Mouse (Mus musculus) MEL (cell line): ENCODE data around the gene Dnajc5g. TPM values are rescaled to one million over a fixed set of nuclear protein-coding genes. Genes with fewer than 3 reads are reported as not detected.

Experiments used
- DNase-seq: peaks from one replicate; pipeline ENCODE4 v3.0.0; 2011; ENCODE audit warnings: low read depth, low spot score
- H3K27ac ChIP-seq: 2 replicates; pipeline ENCODE4 v1.5.1; 2012; ENCODE audit warnings: low read depth, mild to moderate bottlenecking, control low read depth, low read length, moderate library complexity; ENCODE audit not compliant: control insufficient read depth
- H3K27me3 ChIP-seq, 2 experiments: fragments of 150-350 bp in 1 of 2; sonication (generic) in 1 of 2; 2 replicates each; pipeline ENCODE4 v1.6.1; 2012; ENCODE audit warnings: low read length in 2 of 2, mild to moderate bottlenecking in 2 of 2, improper control_type of control experiment in 1 of 2, moderate library complexity in 1 of 2; ENCODE audit not compliant: insufficient read depth in 2 of 2, control insufficient read depth in 1 of 2
- H3K36me3 ChIP-seq, 2 experiments: 2 replicates each; pipeline ENCODE4 v1.6.1; 2012 to 2014; ENCODE audit warnings: low read length in 2 of 2, improper control_type of control experiment in 1 of 2, inconsistent platforms in 1 of 2, mild to moderate bottlenecking in 1 of 2; ENCODE audit not compliant: insufficient read depth in 2 of 2, control insufficient read depth in 1 of 2
- H3K4me1 ChIP-seq, 2 experiments: fragments of 150-350 bp in 1 of 2; sonication (generic) in 1 of 2; 2 replicates each; pipeline ENCODE4 v1.6.1; 2012; ENCODE audit warnings: low read length in 2 of 2, improper control_type of control experiment in 1 of 2, mild to moderate bottlenecking in 1 of 2; ENCODE audit not compliant: insufficient read depth in 2 of 2, control insufficient read depth in 1 of 2
- H3K4me3 ChIP-seq, 2 experiments: fragments of 150-350 bp in 1 of 2; sonication (generic) in 1 of 2; 2 replicates each; pipeline ENCODE4 v1.5.1; 2012; ENCODE audit warnings: low read depth in 2 of 2, low read length in 2 of 2, mild to moderate bottlenecking in 2 of 2, moderate library complexity in 2 of 2, control low read depth in 1 of 2, improper control_type of control experiment in 1 of 2; ENCODE audit not compliant: control insufficient read depth in 1 of 2, insufficient read depth in 1 of 2
- H3K79me2 ChIP-seq: 2 replicates; pipeline ENCODE4 v1.6.1; 2012; ENCODE audit warnings: mild to moderate bottlenecking, low read length, moderate library complexity; ENCODE audit not compliant: control insufficient read depth, poor library complexity, insufficient read depth
- H3K9ac ChIP-seq: 2 replicates; pipeline ENCODE4 v1.6.1; 2012; ENCODE audit warnings: low read depth, mild to moderate bottlenecking, control low read depth, low read length, moderate library complexity; ENCODE audit not compliant: control insufficient read depth, poor library complexity, severe bottlenecking
- H3K9me3 ChIP-seq: fragments of 150-350 bp; sonication (generic); replicated peaks from 2 replicates; pipeline ENCODE4 v1.6.1; 2012; ENCODE audit warnings: mild to moderate bottlenecking, low read length, improper control_type of control experiment, moderate library complexity; ENCODE audit not compliant: insufficient read depth
- CTCF ChIP-seq, 3 experiments: IDR thresholded peaks in 2 of 3; conservative IDR thresholded peaks in 1 of 3; 2 replicates each; pipeline ENCODE4 v1.5.1; 2011 to 2012; ENCODE audit warnings: low read length in 3 of 3, low read depth in 2 of 3, mild to moderate bottlenecking in 2 of 3, improper control_type of control experiment in 1 of 3, inconsistent platforms in 1 of 3, mixed read lengths in 1 of 3, moderate library complexity in 1 of 3; ENCODE audit not compliant: control insufficient read depth in 1 of 3, insufficient read depth in 1 of 3, poor library complexity in 1 of 3, severe bottlenecking in 1 of 3
- EP300 ChIP-seq, 2 experiments: IDR thresholded peaks; 2 replicates each; pipeline ENCODE4 v1.6.1; 2011; ENCODE audit warnings: improper control_type of control experiment in 2 of 2, low read length in 2 of 2, low read depth in 1 of 2, mild to moderate bottlenecking in 1 of 2
- GATA1 ChIP-seq: IDR thresholded peaks from 2 replicates; pipeline ENCODE4 v1.6.1; 2011; ENCODE audit warnings: low read depth, low read length, improper control_type of control experiment
- KAT2A ChIP-seq: conservative IDR thresholded peaks from 2 replicates; pipeline ENCODE4 v1.6.1; 2012; ENCODE audit warnings: low read depth, low read length, improper control_type of control experiment, inconsistent platforms
- MAFK ChIP-seq: IDR thresholded peaks from 2 replicates; pipeline ENCODE4 v1.6.1; 2011; ENCODE audit warnings: low read depth, mild to moderate bottlenecking, low read length, improper control_type of control experiment, borderline replicate concordance
- MXI1 ChIP-seq: IDR thresholded peaks from 2 replicates; pipeline ENCODE4 v1.6.1; 2011; ENCODE audit warnings: mild to moderate bottlenecking, low read depth, low read length, improper control_type of control experiment
- NRF1 ChIP-seq: IDR thresholded peaks from 2 replicates; pipeline ENCODE4 v1.6.1; 2014; ENCODE audit warnings: low read depth, mild to moderate bottlenecking, inconsistent platforms, low read length, improper control_type of control experiment, moderate library complexity; ENCODE audit not compliant: poor library complexity, insufficient read depth, severe bottlenecking
- POLR2A ChIP-seq, 2 experiments: IDR thresholded peaks; 2 replicates each; pipeline ENCODE4 v1.6.1; 2011 to 2012; ENCODE audit warnings: low read length in 2 of 2, mild to moderate bottlenecking in 2 of 2, control low read depth in 1 of 2, improper control_type of control experiment in 1 of 2, low read depth in 1 of 2, moderate library complexity in 1 of 2; ENCODE audit not compliant: control insufficient read depth in 1 of 2, insufficient read depth in 1 of 2, poor library complexity in 1 of 2
- POLR2AphosphoS2 ChIP-seq: IDR thresholded peaks from 2 replicates; pipeline ENCODE4 v1.6.1; 2011; ENCODE audit warnings: low read length, improper control_type of control experiment
- RAD21 ChIP-seq: IDR thresholded peaks from 2 replicates; pipeline ENCODE4 v1.6.1; 2011; ENCODE audit warnings: mild to moderate bottlenecking, low read depth, low read length, improper control_type of control experiment
- SIN3A ChIP-seq: IDR thresholded peaks from 2 replicates; pipeline ENCODE4 v1.6.1; 2012; ENCODE audit warnings: low read length, improper control_type of control experiment, inconsistent platforms
- SMC3 ChIP-seq: IDR thresholded peaks from 2 replicates; pipeline ENCODE4 v1.6.1; 2011; ENCODE audit warnings: low read depth, low read length, improper control_type of control experiment
- TAL1 ChIP-seq: IDR thresholded peaks from 2 replicates; pipeline ENCODE4 v1.6.1; 2012; ENCODE audit warnings: mild to moderate bottlenecking, inconsistent platforms, low read length, moderate library complexity, mixed read lengths
- TBP ChIP-seq: IDR thresholded peaks from 2 replicates; pipeline ENCODE4 v1.8.0; 2011; ENCODE audit warnings: low read depth, low read length, improper control_type of control experiment
- TCF12 ChIP-seq: IDR thresholded peaks from 2 replicates; pipeline ENCODE4 v1.6.1; 2014; ENCODE audit warnings: low read depth, mild to moderate bottlenecking, inconsistent platforms, low read length, improper control_type of control experiment, moderate library complexity
- UBTF ChIP-seq: IDR thresholded peaks from 2 replicates; pipeline ENCODE4 v1.6.1; 2012; ENCODE audit warnings: low read depth, mild to moderate bottlenecking, inconsistent platforms, low read length, improper control_type of control experiment, moderate library complexity, borderline replicate concordance; ENCODE audit not compliant: insufficient read depth
- USF2 ChIP-seq, 2 experiments: IDR thresholded peaks; 2 replicates each; pipeline ENCODE4 v1.6.1; 2011 to 2012; ENCODE audit warnings: improper control_type of control experiment in 2 of 2, low read length in 2 of 2, borderline replicate concordance in 1 of 2, inconsistent platforms in 1 of 2, low read depth in 1 of 2, mild to moderate bottlenecking in 1 of 2; ENCODE audit not compliant: insufficient read depth in 1 of 2
- polyA plus RNA-seq, 2 experiments: library from polyadenylated mRNA; stranded (reverse) in 1 of 2; unstranded in 1 of 2; fragments of >175 nt in 1 of 2; fragments of >200 nt in 1 of 2; gene quantifications; 2 replicates each; pipeline versions ENCODE4 v1.2.1 to v1.2.4; 2012; ENCODE audit warnings: low replicate concordance in 2 of 2, low read depth in 1 of 2; ENCODE audit not compliant: insufficient read length in 2 of 2, insufficient read depth in 1 of 2, missing spikeins in 1 of 2
- total RNA-seq: library from RNA; depleted of rRNA; stranded (reverse); fragments of 300-350 nt; gene quantifications from 2 replicates; pipeline ENCODE4 v1.2.3, GENCODE M21; 2012

Dnajc5g gene
- total and polyA plus RNA-seq, 3 experiments: not detected

DNA sequence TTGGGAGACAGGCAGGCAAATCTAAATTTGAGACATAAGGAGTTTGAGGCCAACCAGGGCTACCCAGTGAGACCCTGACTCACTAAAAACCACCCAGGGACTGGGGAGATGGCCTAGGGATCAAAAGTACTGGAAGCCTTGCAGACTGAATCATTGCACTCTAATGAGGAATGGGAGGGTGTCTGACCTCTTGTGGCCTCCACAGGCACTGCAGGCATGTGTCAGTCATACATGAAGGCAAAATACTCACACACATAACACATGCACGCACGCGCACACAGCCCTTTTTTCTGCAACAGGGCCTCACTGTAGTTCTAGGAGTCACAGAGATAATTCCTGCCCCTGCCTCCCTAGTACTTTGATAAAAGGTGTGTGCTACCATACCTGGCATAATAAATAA lies 24.7 kb upstream of the Dnajc5g start (continued):
- TF ChIP-seq USF2 (IDR thresholded peaks at IDR 0.05; ENCODE audit: borderline replicate concordance in 1 of 2, insufficient read depth in 1 of 2, low read depth in 1 of 2, low read length in 2 of 2): no peak
- TF ChIP-seq MAFK: no peak

DNA sequence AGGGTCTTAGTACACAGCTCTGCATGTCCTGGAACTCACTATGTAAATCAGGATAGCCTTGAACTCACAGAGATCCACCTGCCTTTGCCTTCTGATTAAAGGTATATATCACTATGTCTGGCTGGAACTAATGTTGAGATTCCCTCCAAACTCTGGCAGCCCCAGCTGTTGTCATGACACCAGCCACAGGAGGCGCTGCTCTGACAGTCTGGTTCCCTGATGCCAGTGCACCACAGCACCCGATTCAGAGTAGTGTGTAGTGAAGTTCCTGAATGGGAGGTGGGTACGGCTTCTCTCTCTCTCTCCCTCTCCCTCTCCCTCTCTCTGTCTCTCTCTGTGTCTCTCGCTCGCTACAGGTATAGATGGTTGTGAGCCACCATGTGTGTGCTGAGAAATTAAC lies 23.7 kb upstream of the Dnajc5g start:
- peak overlapping the region; percentile 52 for H3K9ac ChIP-seq
- no peaks in the 10 kb centered on the region; a peak in 1 of 4 replicates for H3K27me3 ChIP-seq
- no peaks in the 10 kb centered on the region for H3K9me3 ChIP-seq
- peak; percentile 93 for DNase-seq
- H3K4me1 ChIP-seq: peaks cover 0 to 11% of the 10 kb centered on the region in 2 experiments; a peak in 2 of 4 replicates
- no peak overlapping the region; the same call in 1 of the 2 replicates for H3K27ac ChIP-seq
- peaks cover 0 to 3% of the 10 kb centered on the region in 2 experiments; a peak in 3 of 4 replicates for H3K36me3 ChIP-seq
- TF ChIP-seq TCF12: no peak
- TF ChIP-seq SIN3A: peak; percentile 19
- 0 out of 2 replicates have a peak, but pooled peaks have one; percentile 31 for TF ChIP-seq SMC3
- no peak for TF ChIP-seq MXI1
- TF ChIP-seq TBP: peak; percentile 43; the same call in 1 of the 2 replicates
- TF ChIP-seq NRF1: no peak
- peak; percentile 93 to 94 (median 94) for TF ChIP-seq CTCF (IDR thresholded peaks at IDR 0.05 in 2 of 3, conservative IDR thresholded peaks at IDR 0.05 in 1 of 3; ENCODE audit: control insufficient read depth in 1 of 3, insufficient read depth in 1 of 3, low read depth in 2 of 3, low read length in 3 of 3, poor library complexity in 1 of 3, severe bottlenecking in 1 of 3)
- peak; percentile 45 for TF ChIP-seq RAD21
- TF ChIP-seq POLR2A (IDR thresholded peaks at IDR 0.05; ENCODE audit: control insufficient read depth in 1 of 2, insufficient read depth in 1 of 2, low read depth in 1 of 2, low read length in 2 of 2, poor library complexity in 1 of 2): peak in 1 of 2 experiments; percentile 21; a peak in 1 of 4 replicates
- no peak for TF ChIP-seq UBTF
- peak; percentile 28; the same call in 1 of the 2 replicates for TF ChIP-seq POLR2AphosphoS2
- peak overlapping the region; percentile 23 to 32; a peak in 3 of 4 replicates for H3K4me3 ChIP-seq
- no peaks in the 10 kb centered on the region for H3K79me2 ChIP-seq

DNA sequence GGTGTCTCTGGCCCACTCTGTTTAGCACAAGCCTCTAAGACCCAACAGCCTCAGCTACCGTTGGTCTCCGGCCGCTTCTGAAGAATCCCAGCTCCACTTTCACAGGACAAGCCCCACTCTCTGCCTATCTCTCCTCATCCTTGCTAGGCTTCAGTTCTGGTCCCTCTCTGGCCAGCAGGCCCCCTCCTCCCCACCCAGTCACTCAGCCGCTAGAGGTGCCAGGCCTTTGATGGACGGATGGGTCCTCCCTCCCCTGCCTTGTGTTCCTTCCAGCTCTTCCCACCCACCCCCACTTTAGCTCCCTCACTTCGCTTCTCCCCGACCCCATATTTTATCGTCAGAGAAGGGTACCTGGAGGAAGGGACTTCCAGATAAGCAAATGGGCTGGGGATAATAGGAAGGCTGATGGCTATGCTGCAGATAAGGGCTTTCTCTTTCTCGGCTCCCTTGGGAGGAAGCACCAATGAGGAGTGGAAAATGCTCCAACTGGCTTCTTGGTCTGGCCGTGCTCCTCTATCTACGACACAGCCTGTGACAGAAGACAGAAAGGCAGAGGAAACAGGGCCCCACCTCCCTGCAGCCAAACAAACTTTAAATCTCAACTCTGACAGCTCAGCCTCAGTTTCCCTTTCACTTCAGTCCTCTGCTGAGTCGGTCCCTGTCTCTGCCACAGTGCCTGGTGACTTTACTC lies 23.0 kb upstream of the Dnajc5g start:
- H3K4me1 ChIP-seq: peaks cover 0 to 11% of the 10 kb centered on the region in 2 experiments; a peak in 2 of 4 replicates
- H3K79me2 ChIP-seq: no peaks in the 10 kb centered on the region
- peak overlapping the region; percentile 52 for H3K9ac ChIP-seq
- peaks cover 0 to 4% of the 10 kb centered on the region in 2 experiments; a peak in 2 of 4 replicates for H3K27me3 ChIP-seq
- TF ChIP-seq GATA1 (peak; percentile 76), TAL1 (peak; percentile 16; the same call in 1 of the 2 replicates), EP300 (IDR thresholded peaks at IDR 0.05; ENCODE audit: low read depth in 1 of 2, low read length in 2 of 2) (peak; percentile 22 to 50; a peak in 2 of 4 replicates), KAT2A (no peak)
- peak; percentile 66 for DNase-seq
- H3K9me3 ChIP-seq: no peaks in the 10 kb centered on the region
- no peak overlapping the region; the same call in 1 of the 2 replicates for H3K27ac ChIP-seq
- H3K4me3 ChIP-seq: peak overlapping the region; percentile 23 to 32; a peak in 3 of 4 replicates
- H3K36me3 ChIP-seq: peaks cover 0 to 3% of the 10 kb centered on the region in 2 experiments; a peak in 3 of 4 replicates
